Mouse (Mus musculus): Measurements from ENCODE around the gene Wwox.

GRCm38 (mm10) chr8:114973002-114973461 lies 533.6 kb downstream of the Wwox start:
- TF ChIP-seq CTCF (IDR thresholded peaks at IDR 0.05): no peak
- TF ChIP-seq EP300 (IDR thresholded peaks at IDR 0.05): no peak

Measured in lung, postnatal 0 days (tissue).